In genomic region chr13:34351437-34351836, GRCm38 (mm10) we compare ENCODE assay signal across 21 mouse cellular contexts.
"Had no signal": no experiment of that assay in that cellular context is flagged by ENCODE, and none has a peak within 500 bp of the region (broad histone marks: within the 10 kb centered on the region; RNA-seq: fewer than 3 reads in every experiment).

No protein-coding gene starts in this region.

- H3K9ac ChIP-seq: lung, embryonic 14.5 days; midbrain, embryonic 12.5 days; neural tube, embryonic 13.5 days; neural tube, embryonic 15.5 days had no signal

- H3K27ac ChIP-seq: macrophage; midbrain, embryonic 10.5 days; midbrain, embryonic 12.5 days; neural tube, embryonic 13.5 days; neural tube, embryonic 15.5 days had no signal

- H3K27me3 ChIP-seq: megakaryocyte, embryonic 14.5 days; neural tube, embryonic 13.5 days; neural tube, embryonic 15.5 days had no signal

- H3K4me2 ChIP-seq: lung, embryonic 14.5 days; midbrain, embryonic 12.5 days; neural tube, embryonic 13.5 days; neural tube, embryonic 15.5 days had no signal

- H3K4me1 ChIP-seq: midbrain, embryonic 12.5 days; neural tube, embryonic 15.5 days had no signal

- DNase-seq: lung, adult 18-20 months; lung, embryonic 14.5 days; lung, postnatal 14 days; lung, postnatal 36 days; midbrain, embryonic 14.5 days; retina, postnatal 1 day; right cerebral cortex, adult 18-20 months; right cerebral cortex, postnatal 25 days; right cerebral cortex, postnatal 4 days; spleen, adult 18-20 months; thymus, adult 18-20 months; thymus, postnatal 14 days; thymus, postnatal 36 days had no signal

- ATAC-seq: midbrain, embryonic 16.5 days had no signal

- H3K4me3 ChIP-seq: megakaryocyte, embryonic 14.5 days; midbrain, embryonic 10.5 days; midbrain, embryonic 12.5 days; myocyte; neural tube, embryonic 13.5 days; neural tube, embryonic 15.5 days had no signal

- H3K36me3 ChIP-seq: midbrain, embryonic 10.5 days; midbrain, embryonic 12.5 days; neural tube, embryonic 13.5 days; neural tube, embryonic 15.5 days had no signal

- H3K9me3 ChIP-seq: megakaryocyte, embryonic 14.5 days; midbrain, embryonic 10.5 days; midbrain, embryonic 12.5 days; neural tube, embryonic 13.5 days; neural tube, embryonic 15.5 days had no signal
